Mouse (Mus musculus) E14TG2a.4 (cell line): ENCODE results near the gene Clasp1.

ENCODE experiments used
- CTCF ChIP-seq: conservative IDR thresholded peaks from 2 replicates; pipeline ENCODE4 v1.5.1; 2014; ENCODE audit warnings: low read length
- NANOG ChIP-seq: IDR thresholded peaks from 2 replicates; pipeline ENCODE4 v1.6.1; 2014; ENCODE audit warnings: borderline replicate concordance, low read length, mixed read lengths
- POU5F1 ChIP-seq: IDR thresholded peaks from 2 replicates; pipeline ENCODE4 v1.6.1; 2014; ENCODE audit warnings: low read length, borderline replicate concordance

- TF ChIP-seq CTCF = no peak
- no peak for TF ChIP-seq POU5F1
- no peak for TF ChIP-seq NANOG
These were observed 164.6 kb downstream of the Clasp1 start for GRCm38 (mm10) chr1:118553451-118553850.
